Mouse (Mus musculus): ENCODE data around the gene Cox17. TPM values are rescaled to one million over a fixed set of nuclear protein-coding genes. Genes with fewer than 3 reads are reported as not detected.

Cox17 gene
- polyA plus RNA-seq, 1 experiment from 2014 or later: 143 TPM

DNA sequence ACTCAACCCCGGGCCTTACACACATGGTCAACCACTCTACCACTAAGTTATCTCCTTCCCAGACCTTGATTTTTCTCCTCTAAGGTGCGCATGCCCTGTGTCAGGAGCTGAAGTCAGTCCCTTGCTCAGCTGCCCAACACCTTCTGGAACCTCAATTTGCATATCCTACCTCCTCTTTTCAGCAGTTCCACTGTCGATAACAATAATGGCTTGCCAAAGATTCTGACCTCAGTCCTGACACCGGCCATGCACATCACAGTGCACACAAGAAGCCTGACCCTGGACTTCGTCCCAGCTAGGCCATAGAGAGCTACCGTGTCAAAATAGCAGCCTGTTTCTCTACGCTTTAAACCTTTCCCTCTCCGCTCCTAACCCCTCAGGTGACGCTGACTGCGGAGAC, 26.6 kb downstream of the Cox17 start:
- no peak for ATAC-seq (ENCODE audit: low read depth)

DNA sequence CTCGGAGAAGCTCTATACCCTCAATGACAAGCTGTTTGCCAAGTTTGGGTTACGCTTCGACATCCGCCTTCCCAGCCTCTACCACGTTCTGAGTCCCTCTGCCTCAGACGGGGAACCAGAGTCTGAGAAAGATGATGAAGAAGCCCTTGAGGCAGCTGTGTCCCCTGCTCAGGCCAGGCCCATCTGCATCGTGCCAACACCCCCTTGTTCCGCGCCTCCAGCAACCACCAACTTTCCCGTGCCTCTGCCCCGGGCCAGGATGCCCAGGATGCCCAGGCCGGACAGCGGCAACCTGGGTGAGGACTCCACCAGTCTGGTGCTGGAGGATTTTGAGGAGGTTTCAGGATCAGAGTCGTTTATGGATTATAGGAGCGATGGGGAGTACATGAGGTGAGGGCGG, 27.1 kb downstream of the Cox17 start:
- Histone ChIP-seq H3K9ac (ENCODE audit: low read length) (no peak overlapping the region), H3K9me3 (ENCODE audit: control insufficient read depth, low read length) (no peaks in the 10 kb centered on the region), H3K4me1 (replicated peaks; ENCODE audit: control insufficient read depth, insufficient read depth, low read length) (no peaks in the 10 kb centered on the region; the same call in 1 of the 2 replicates), H3K27me3 (ENCODE audit: control insufficient read depth, insufficient read depth, low read depth, low read length) (no peaks in the 10 kb centered on the region), H3K27ac (ENCODE audit: low read length) (no peak overlapping the region), H3K4me3 (ENCODE audit: low read length) (no peak overlapping the region), H3K4me2 (ENCODE audit: low read depth, low read length) (no peak overlapping the region), H3K36me3 (ENCODE audit: control insufficient read depth, insufficient read depth, low read length) (no peaks in the 10 kb centered on the region)
- no peak for ATAC-seq (ENCODE audit: low read depth)
- 76% methylated on average over 16 of the region's 16 CpGs for whole genome bisulfite sequencing

More for the DNA sequence above, 26.6 kb downstream of the Cox17 start:
- Histone ChIP-seq H3K4me1 (replicated peaks; ENCODE audit: control insufficient read depth, insufficient read depth, low read length) (no peaks in the 10 kb centered on the region; the same call in 1 of the 2 replicates), H3K27ac (ENCODE audit: low read length) (no peak overlapping the region), H3K27me3 (ENCODE audit: control insufficient read depth, insufficient read depth, low read depth, low read length) (no peaks in the 10 kb centered on the region), H3K4me3 (ENCODE audit: low read length) (no peak overlapping the region), H3K4me2 (ENCODE audit: low read depth, low read length) (no peak overlapping the region), H3K9me3 (ENCODE audit: control insufficient read depth, low read length) (no peaks in the 10 kb centered on the region), H3K36me3 (ENCODE audit: control insufficient read depth, insufficient read depth, low read length) (no peaks in the 10 kb centered on the region), H3K9ac (ENCODE audit: low read length) (no peak overlapping the region)
- WGBS: 79% methylated on average over 10 of the region's 10 CpGs

- no peak overlapping the region for H3K27ac ChIP-seq (ENCODE audit: low read length)
- H3K9me3 ChIP-seq (ENCODE audit: control insufficient read depth, low read length): no peaks in the 10 kb centered on the region
- H3K36me3 ChIP-seq (ENCODE audit: control insufficient read depth, insufficient read depth, low read length): no peaks in the 10 kb centered on the region
- H3K4me1 ChIP-seq (replicated peaks; ENCODE audit: control insufficient read depth, insufficient read depth, low read length): no peaks in the 10 kb centered on the region; the same call in 1 of the 2 replicates
- no peak for ATAC-seq (ENCODE audit: low read depth)
- WGBS: 72% methylated on average over 10 of the region's 10 CpGs
- no peak overlapping the region for H3K9ac ChIP-seq (ENCODE audit: low read length)
- no peaks in the 10 kb centered on the region for H3K27me3 ChIP-seq (ENCODE audit: control insufficient read depth, insufficient read depth, low read depth, low read length)
- no peak overlapping the region for H3K4me3 ChIP-seq (ENCODE audit: low read length)
- H3K4me2 ChIP-seq (ENCODE audit: low read depth, low read length): no peak overlapping the region
Observed at GRCm38 (mm10) chr16:38374379-38375140, 27.8 kb downstream of the Cox17 start.

- H3K9me3 ChIP-seq (ENCODE audit: control insufficient read depth, low read length): no peaks in the 10 kb centered on the region
- H3K4me1 ChIP-seq (replicated peaks; ENCODE audit: control insufficient read depth, insufficient read depth, low read length): no peaks in the 10 kb centered on the region; the same call in 1 of the 2 replicates
- no peaks in the 10 kb centered on the region for H3K36me3 ChIP-seq (ENCODE audit: control insufficient read depth, insufficient read depth, low read length)
- no peak overlapping the region for H3K27ac ChIP-seq (ENCODE audit: low read length)
- ATAC-seq (ENCODE audit: low read depth): no peak
- H3K4me2 ChIP-seq (ENCODE audit: low read depth, low read length): no peak overlapping the region
- no peak overlapping the region for H3K9ac ChIP-seq (ENCODE audit: low read length)
- H3K4me3 ChIP-seq (ENCODE audit: low read length): no peak overlapping the region
- 70% methylated on average over 7 of the region's 7 CpGs for WGBS
- H3K27me3 ChIP-seq (ENCODE audit: control insufficient read depth, insufficient read depth, low read depth, low read length): no peaks in the 10 kb centered on the region
Observed at GRCm38 (mm10) chr16:38375182-38375581, 28.4 kb downstream of the Cox17 start.

DNA sequence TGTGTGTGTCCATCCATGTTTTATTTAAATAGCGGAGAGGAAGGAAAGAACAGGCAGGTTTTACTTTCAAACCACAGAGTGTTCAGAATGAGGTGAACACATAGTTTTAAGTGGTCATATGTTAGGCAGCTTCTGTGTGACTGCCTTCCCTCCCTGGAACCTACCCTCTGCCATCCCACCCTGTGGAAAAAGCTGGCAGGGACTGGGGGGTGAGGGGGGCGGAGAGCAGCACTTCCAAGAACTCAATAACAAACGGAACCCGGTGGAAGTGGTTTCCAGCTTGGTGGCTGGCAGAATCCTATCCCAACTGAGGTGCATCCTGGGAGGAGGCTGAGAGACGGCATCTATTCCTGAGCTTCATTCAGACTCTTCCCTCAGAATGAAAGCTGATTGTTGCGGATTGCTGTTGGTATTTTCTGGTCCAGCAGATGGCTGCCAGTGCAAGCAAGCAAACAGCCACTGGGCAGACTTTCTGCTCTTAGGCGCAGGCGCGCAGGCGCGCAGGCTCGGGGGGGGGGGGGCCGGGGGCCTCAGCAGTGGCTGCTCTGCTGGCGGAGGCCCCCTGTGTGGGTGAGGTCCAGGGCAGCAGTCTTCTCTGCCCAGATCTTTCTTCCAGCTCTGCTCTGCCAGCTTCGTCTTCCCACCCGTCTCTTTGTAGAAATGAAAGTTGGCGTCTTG, 29.5 kb downstream of the Cox17 start:
- Histone ChIP-seq H3K9me3 (ENCODE audit: control insufficient read depth, low read length) (no peaks in the 10 kb centered on the region), H3K4me1 (replicated peaks; ENCODE audit: control insufficient read depth, insufficient read depth, low read length) (no peaks in the 10 kb centered on the region; the same call in 1 of the 2 replicates), H3K9ac (ENCODE audit: low read length) (peak overlapping the region; percentile 63), H3K27ac (ENCODE audit: low read length) (no peak overlapping the region), H3K4me3 (ENCODE audit: low read length) (peak overlapping the region; percentile 45), H3K4me2 (ENCODE audit: low read depth, low read length) (peak overlapping the region; percentile 61), H3K36me3 (ENCODE audit: control insufficient read depth, insufficient read depth, low read length) (no peaks in the 10 kb centered on the region), H3K27me3 (ENCODE audit: control insufficient read depth, insufficient read depth, low read depth, low read length) (no peaks in the 10 kb centered on the region)
- 38% methylated on average over 17 of the region's 17 CpGs for WGBS
- peak; percentile 88 for ATAC-seq (ENCODE audit: low read depth)

- no peaks in the 10 kb centered on the region for H3K27me3 ChIP-seq (ENCODE audit: control insufficient read depth, insufficient read depth, low read depth, low read length)
- H3K9me3 ChIP-seq (ENCODE audit: control insufficient read depth, low read length): no peaks in the 10 kb centered on the region
- no peaks in the 10 kb centered on the region; the same call in 1 of the 2 replicates for H3K4me1 ChIP-seq (replicated peaks; ENCODE audit: control insufficient read depth, insufficient read depth, low read length)
- H3K36me3 ChIP-seq (ENCODE audit: control insufficient read depth, insufficient read depth, low read length): no peaks in the 10 kb centered on the region
- peak; percentile 59 for ATAC-seq (ENCODE audit: low read depth)
- WGBS: 43% methylated on average over 8 of the region's 8 CpGs
- H3K4me3 ChIP-seq (ENCODE audit: low read length): peak overlapping the region; percentile 45
- H3K9ac ChIP-seq (ENCODE audit: low read length): peak overlapping the region; percentile 63
- no peak overlapping the region for H3K27ac ChIP-seq (ENCODE audit: low read length)
- peak overlapping the region; percentile 61 for H3K4me2 ChIP-seq (ENCODE audit: low read depth, low read length)
Observed at GRCm38 (mm10) chr16:38376841-38377249, 30.1 kb downstream of the Cox17 start.

- no peak overlapping the region for H3K4me2 ChIP-seq (ENCODE audit: low read depth, low read length)
- 78% methylated on average over 6 of the region's 6 CpGs for WGBS
Observed at GRCm38 (mm10) chr16:38377546-38377945, 30.8 kb downstream of the Cox17 start.

DNA sequence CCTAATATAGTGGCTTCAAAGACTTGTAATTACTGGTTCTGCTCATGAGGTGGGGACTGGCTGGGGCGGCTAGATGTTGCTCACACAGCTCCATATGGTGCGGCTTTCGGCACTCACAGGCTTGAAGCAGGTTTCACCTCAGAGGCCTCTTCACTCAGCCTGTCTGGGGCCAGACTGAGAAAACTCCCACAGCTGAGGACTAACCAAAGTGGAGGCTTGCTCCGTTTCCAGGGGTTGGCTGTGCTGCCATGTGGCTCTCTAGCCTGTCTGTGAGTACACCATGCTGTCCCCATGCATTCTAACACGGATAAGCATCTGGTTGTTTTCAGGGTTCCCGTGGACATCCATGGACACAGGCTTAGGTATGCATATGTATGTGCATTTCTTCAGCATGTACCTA, 31.8 kb downstream of the Cox17 start:
- no peaks in the 10 kb centered on the region for H3K36me3 ChIP-seq (ENCODE audit: control insufficient read depth, insufficient read depth, low read length)
- no peaks in the 10 kb centered on the region for H3K9me3 ChIP-seq (ENCODE audit: control insufficient read depth, low read length)
- H3K27ac ChIP-seq (ENCODE audit: low read length): no peak overlapping the region
- no peak for ATAC-seq (ENCODE audit: low read depth)
- H3K27me3 ChIP-seq (ENCODE audit: control insufficient read depth, insufficient read depth, low read depth, low read length): no peaks in the 10 kb centered on the region
- 80% methylated on average over 6 of the region's 6 CpGs for WGBS
- no peak overlapping the region for H3K9ac ChIP-seq (ENCODE audit: low read length)
- H3K4me2 ChIP-seq (ENCODE audit: low read depth, low read length): no peak overlapping the region
- H3K4me3 ChIP-seq (ENCODE audit: low read length): no peak overlapping the region
- no peaks in the 10 kb centered on the region; the same call in 1 of the 2 replicates for H3K4me1 ChIP-seq (replicated peaks; ENCODE audit: control insufficient read depth, insufficient read depth, low read length)

More at GRCm38 (mm10) chr16:38377546-38377945, 30.8 kb downstream of the Cox17 start:
- Histone ChIP-seq H3K4me3 (ENCODE audit: low read length) (no peak overlapping the region), H3K27me3 (ENCODE audit: control insufficient read depth, insufficient read depth, low read depth, low read length) (no peaks in the 10 kb centered on the region), H3K9me3 (ENCODE audit: control insufficient read depth, low read length) (no peaks in the 10 kb centered on the region), H3K4me1 (replicated peaks; ENCODE audit: control insufficient read depth, insufficient read depth, low read length) (no peaks in the 10 kb centered on the region; the same call in 1 of the 2 replicates), H3K27ac (ENCODE audit: low read length) (no peak overlapping the region), H3K36me3 (ENCODE audit: control insufficient read depth, insufficient read depth, low read length) (no peaks in the 10 kb centered on the region), H3K9ac (ENCODE audit: low read length) (no peak overlapping the region)
- ATAC-seq (ENCODE audit: low read depth): no peak

DNA sequence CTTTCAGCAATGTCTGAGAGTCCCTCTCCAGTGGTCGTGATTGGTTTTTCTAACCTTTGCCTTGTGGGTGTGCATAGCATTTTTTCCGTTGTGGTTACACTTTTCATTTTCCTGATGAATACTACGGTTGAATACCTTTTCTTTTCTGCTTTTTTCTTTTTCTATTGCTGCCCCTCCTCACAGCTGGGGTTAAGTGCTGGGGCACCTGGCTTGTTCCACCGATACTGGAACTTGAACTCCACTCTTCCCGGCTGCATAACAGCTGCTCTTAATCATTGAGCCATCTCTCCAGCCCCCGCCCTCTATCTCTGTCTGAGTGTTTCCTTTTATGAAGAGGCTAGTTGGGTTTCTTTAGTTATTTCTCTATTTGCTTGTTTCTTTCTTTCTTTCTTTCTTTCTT, 32.3 kb downstream of the Cox17 start:
- Histone ChIP-seq H3K9me3 (ENCODE audit: control insufficient read depth, low read length) (no peaks in the 10 kb centered on the region), H3K27me3 (ENCODE audit: control insufficient read depth, insufficient read depth, low read depth, low read length) (no peaks in the 10 kb centered on the region), H3K36me3 (ENCODE audit: control insufficient read depth, insufficient read depth, low read length) (no peaks in the 10 kb centered on the region), H3K4me2 (ENCODE audit: low read depth, low read length) (no peak overlapping the region), H3K9ac (ENCODE audit: low read length) (no peak overlapping the region), H3K4me3 (ENCODE audit: low read length) (no peak overlapping the region), H3K4me1 (replicated peaks; ENCODE audit: control insufficient read depth, insufficient read depth, low read length) (no peaks in the 10 kb centered on the region; the same call in 1 of the 2 replicates), H3K27ac (ENCODE audit: low read length) (no peak overlapping the region)
- no peak for ATAC-seq (ENCODE audit: low read depth)
- 13% methylated on average over 6 of the region's 6 CpGs for WGBS

Data from lung, embryonic 16.5 days (tissue).